Comparison of ENCODE assay signal across 8 mouse cellular contexts in the genomic region with DNA sequence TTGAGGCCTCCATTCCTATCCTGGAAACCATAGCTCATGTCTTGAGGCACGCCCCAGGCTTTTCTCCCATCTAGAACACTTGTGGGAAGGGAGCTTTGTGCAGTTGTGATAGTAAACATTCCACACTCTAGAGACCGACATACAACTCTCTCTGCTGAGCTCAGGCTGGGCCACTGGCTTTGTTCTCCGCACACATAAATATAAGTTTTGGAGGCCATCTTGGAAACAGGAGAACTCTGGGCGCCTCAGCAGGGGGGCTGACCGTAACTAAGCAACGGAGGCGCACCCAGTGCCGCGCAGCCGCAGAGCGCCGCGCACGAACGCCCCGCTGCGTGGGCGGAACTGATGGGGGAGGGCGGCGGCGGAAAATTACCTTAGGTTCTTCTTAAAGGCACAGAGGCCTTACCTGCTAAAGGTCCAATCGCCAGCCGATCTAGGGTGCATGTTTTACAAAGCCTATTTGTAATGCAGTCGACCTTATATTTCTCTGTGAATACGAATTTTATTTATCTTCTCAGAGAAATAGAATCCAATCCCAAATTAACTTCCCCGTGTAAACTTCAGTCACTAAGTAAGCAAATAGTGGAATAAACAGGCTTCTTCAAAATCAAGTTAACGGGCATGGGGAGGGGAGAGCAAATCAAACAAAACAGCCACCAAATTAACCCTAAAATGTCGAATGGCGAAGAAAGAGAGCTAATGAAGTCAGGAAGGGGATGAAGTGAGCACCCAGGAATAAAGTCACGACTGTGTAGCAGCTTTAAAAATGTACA.
DNase-seq lines count a peak whose midpoint lies in the region; ATAC-seq and TF ChIP-seq lines count a peak whose summit lies in the region.

No protein-coding gene starts in this region.

- no peak for TF ChIP-seq CTCF in heart, adult 2 months (IDR thresholded peaks at IDR 0.05)
- TF ChIP-seq CTCF in midbrain, postnatal 0 days (IDR thresholded peaks at IDR 0.05): no peak

- H3K27me3 ChIP-seq in embryonic facial prominence, embryonic 13.5 days: no peaks in the 10 kb centered on the region
- H3K27me3 ChIP-seq in heart, adult 2 months (ENCODE audit: control insufficient read depth, insufficient read depth, low read length): no peaks in the 10 kb centered on the region
- H3K27me3 ChIP-seq in limb, embryonic 15.5 days: no peaks in the 10 kb centered on the region
- H3K27me3 ChIP-seq in midbrain, postnatal 0 days (ENCODE audit: insufficient read depth, low read length): no peaks in the 10 kb centered on the region

- H3K36me3 ChIP-seq in embryonic facial prominence, embryonic 13.5 days: no peaks in the 10 kb centered on the region
- H3K36me3 ChIP-seq in heart, adult 2 months (ENCODE audit: control insufficient read depth, insufficient read depth, low read length): peaks cover 5% of the 10 kb centered on the region; the same call in 1 of the 2 replicates
- no peaks in the 10 kb centered on the region for H3K36me3 ChIP-seq in limb, embryonic 15.5 days
- H3K36me3 ChIP-seq in midbrain, postnatal 0 days (ENCODE audit: insufficient read depth, low read length): no peaks in the 10 kb centered on the region

- intact Hi-C loops in heart, adult 2 months (cut with DNase I): no loop called here

- peak; percentile 52; the same call in 1 of the 2 replicates for TF ChIP-seq EP300 in heart, adult 2 months (IDR thresholded peaks at IDR 0.05; ENCODE audit: insufficient read depth, low read depth, low read length)

- no peaks in the 10 kb centered on the region for H3K9me3 ChIP-seq in embryonic facial prominence, embryonic 13.5 days
- H3K9me3 ChIP-seq in limb, embryonic 15.5 days: no peaks in the 10 kb centered on the region
- no peaks in the 10 kb centered on the region for H3K9me3 ChIP-seq in midbrain, postnatal 0 days (ENCODE audit: low read length)

- DNase-seq in A20 (ENCODE audit: low read depth, low spot score): peak; percentile 98
- peak; percentile 83 to 84 for DNase-seq in adrenal gland, postnatal 4 days (ENCODE audit: low spot score in 2 of 2)
- DNase-seq in heart, adult 2 months: peak; percentile 94 to 95
- DNase-seq in kidney, adult 8-10 months: peak; percentile 96
- peak; percentile 96 for DNase-seq in midbrain, postnatal 0 days (ENCODE audit: low spot score)
- peak; percentile 76 to 93 for DNase-seq in spleen, postnatal 10 days (ENCODE audit: low spot score in 2 of 2)

- WGBS in embryonic facial prominence, embryonic 13.5 days: 3% methylated on average over 30 of the region's 30 CpGs
- 3% methylated on average over 30 of the region's 30 CpGs for whole genome bisulfite sequencing in heart, adult 2 months
- WGBS in limb, embryonic 15.5 days: 2% methylated on average over 30 of the region's 30 CpGs
- 3% methylated on average over 30 of the region's 30 CpGs for WGBS in midbrain, postnatal 0 days

- H3K27ac ChIP-seq in embryonic facial prominence, embryonic 13.5 days: peak overlapping the region; percentile 95
- H3K27ac ChIP-seq in heart, adult 2 months: peak overlapping the region; percentile 92
- H3K27ac ChIP-seq in limb, embryonic 15.5 days: peak overlapping the region; percentile 90
- peak overlapping the region; percentile 86 for H3K27ac ChIP-seq in midbrain, postnatal 0 days (ENCODE audit: low read depth, low read length)

- H3K4me2 ChIP-seq in embryonic facial prominence, embryonic 13.5 days: peak overlapping the region; percentile 58
- H3K4me2 ChIP-seq in limb, embryonic 15.5 days: peak overlapping the region; percentile 45
- peak overlapping the region; percentile 63 for H3K4me2 ChIP-seq in midbrain, postnatal 0 days (ENCODE audit: low read depth, low read length, poor library complexity, severe bottlenecking)

- peak; percentile 96 for ATAC-seq in embryonic facial prominence, embryonic 13.5 days (ENCODE audit: insufficient number of reproducible peaks, insufficient read depth, low FRiP score, low TSS enrichment, low read depth)
- ATAC-seq in limb, embryonic 15.5 days (ENCODE audit: insufficient number of reproducible peaks, low FRiP score, low TSS enrichment, low read depth): peak; percentile 91
- ATAC-seq in midbrain, postnatal 0 days (ENCODE audit: low FRiP score): peak; percentile 93

- H3K9ac ChIP-seq in embryonic facial prominence, embryonic 13.5 days: peak overlapping the region; percentile 68
- H3K9ac ChIP-seq in heart, adult 2 months (ENCODE audit: low read depth, low read length): peak overlapping the region; percentile 56; the same call in 1 of the 2 replicates
- H3K9ac ChIP-seq in limb, embryonic 15.5 days: peak overlapping the region; percentile 31
- peak overlapping the region; percentile 50; the same call in 1 of the 2 replicates for H3K9ac ChIP-seq in midbrain, postnatal 0 days (replicated peaks; ENCODE audit: low read length, poor library complexity, severe bottlenecking)

- TF ChIP-seq POLR2A in heart, adult 2 months (IDR thresholded peaks at IDR 0.05; ENCODE audit: insufficient read depth, low read depth, low read length): peak; percentile 84

- peaks cover 10% of the 10 kb centered on the region; the same call in 1 of the 2 replicates for H3K4me1 ChIP-seq in embryonic facial prominence, embryonic 13.5 days
- peaks cover 4% of the 10 kb centered on the region for H3K4me1 ChIP-seq in heart, adult 2 months (ENCODE audit: control insufficient read depth, insufficient read depth, low read length)
- H3K4me1 ChIP-seq in limb, embryonic 15.5 days: peaks cover 4% of the 10 kb centered on the region
- H3K4me1 ChIP-seq in midbrain, postnatal 0 days (ENCODE audit: insufficient read depth, low read length): peaks cover 7% of the 10 kb centered on the region

- H3K79me2 ChIP-seq in heart, adult 2 months (replicated peaks; ENCODE audit: control insufficient read depth, insufficient read depth, low read length): no peaks in the 10 kb centered on the region

- peak overlapping the region; percentile 38 for H3K4me3 ChIP-seq in embryonic facial prominence, embryonic 13.5 days
- H3K4me3 ChIP-seq in heart, adult 2 months: peak overlapping the region; percentile 55
- peak overlapping the region; percentile 36 for H3K4me3 ChIP-seq in limb, embryonic 15.5 days
- H3K4me3 ChIP-seq in midbrain, postnatal 0 days (ENCODE audit: low read depth, low read length): peak overlapping the region; percentile 25

Comparison
In these comparisons a context has a peak if more than half of its experiments do, and no peak if none do; other contexts are left out.
1. Peak in every context shown above with its lines: DNase-seq, ATAC-seq, H3K4me3 ChIP-seq and H3K27ac ChIP-seq.